Mouse (Mus musculus) hindbrain, embryonic 11.5 days (tissue): ENCODE measurements at regions not wholly inside any gene's neighbourhood (a gene's known extent, or its start where the extent isn't known, plus 50 kb on each side); places are given as distances from the start of the nearest gene placed in this dataset.

Experiments used
- ATAC-seq: fragments of 200-750 bp; cut with Nextera tagmentation; 2 replicates; pipeline ENCODE4 v1.8.0; 2017; ENCODE audit warnings: mild to moderate bottlenecking, moderate TSS enrichment, moderate library complexity; ENCODE audit not compliant: low FRiP score
- DNase-seq: peaks from one replicate; pipeline ENCODE4 v3.0.0-alpha.2; 2015; ENCODE audit warnings: low spot score
- H3K27ac ChIP-seq: fragments of 300-500 bp; sonication (generic); 2 replicates; pipeline ENCODE4 v1.5.1; 2014; ENCODE audit warnings: mild to moderate bottlenecking, low read depth, low read length
- H3K27me3 ChIP-seq: fragments of 300-500 bp; sonication (generic); 2 replicates; pipeline ENCODE4 v1.6.1; 2014; ENCODE audit warnings: mild to moderate bottlenecking, low read length, moderate library complexity, mixed read lengths; ENCODE audit not compliant: control insufficient read depth, insufficient read depth
- H3K36me3 ChIP-seq: fragments of 300-500 bp; sonication (generic); 2 replicates; pipeline ENCODE4 v1.6.1; 2014; ENCODE audit warnings: mild to moderate bottlenecking, low read length, moderate library complexity, mixed read lengths; ENCODE audit not compliant: control insufficient read depth, insufficient read depth
- H3K4me1 ChIP-seq: fragments of 300-500 bp; sonication (generic); replicated peaks from 2 replicates; pipeline ENCODE4 v1.6.1; 2014; ENCODE audit warnings: low read length, mixed read lengths; ENCODE audit not compliant: control insufficient read depth, insufficient read depth
- H3K4me2 ChIP-seq: fragments of 300-500 bp; sonication (generic); replicated peaks from 2 replicates; pipeline ENCODE4 v1.6.1; 2014; ENCODE audit warnings: mild to moderate bottlenecking, low read depth, low read length
- H3K4me3 ChIP-seq: fragments of 300-500 bp; sonication (generic); 2 replicates; pipeline ENCODE4 v1.5.1; 2014; ENCODE audit warnings: low read depth, low read length
- H3K9ac ChIP-seq: fragments of 300-500 bp; sonication (generic); 2 replicates; pipeline ENCODE4 v1.6.1; 2014; ENCODE audit warnings: low read depth, low read length
- H3K9me3 ChIP-seq: fragments of 300-500 bp; sonication (generic); 2 replicates; pipeline ENCODE4 v1.6.1; 2016; ENCODE audit warnings: low read length; ENCODE audit not compliant: control insufficient read depth
- WGBS: fragments of 180-500 bp; shearing (Covaris S2); extraction: QIAGEN DNeasy Blood & Tissue Kit; methylation state at CpG from one replicate; pipeline ENCODE4 v1.1.7; 2014; 5-methylcytosine and 5-hydroxymethylcytosine counted together

DNA sequence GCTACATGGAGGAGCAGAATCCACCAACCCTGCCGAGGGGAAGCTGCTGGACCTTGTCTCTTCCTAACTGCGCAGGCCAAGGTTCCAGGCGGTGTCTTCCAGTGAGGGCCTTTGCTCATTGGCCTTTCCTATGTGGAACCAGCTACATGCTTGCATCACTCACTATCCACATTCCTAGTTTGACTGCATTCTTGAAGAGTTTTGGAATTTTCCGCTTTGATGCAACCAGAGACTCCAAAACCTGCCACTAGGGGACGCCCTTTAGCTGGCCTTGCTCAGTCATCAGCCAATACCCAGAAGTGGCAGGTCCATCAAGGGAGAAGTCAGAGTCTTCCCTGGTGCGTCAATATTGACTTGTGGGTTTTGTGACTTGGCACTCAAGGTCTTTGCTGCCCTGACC lies 112.8 kb upstream of the Zfp706 start:
- Histone ChIP-seq H3K9me3 (no peaks in the 10 kb centered on the region), H3K9ac (no peak overlapping the region), H3K4me2 (no peak overlapping the region), H3K4me1 (no peaks in the 10 kb centered on the region), H3K36me3 (no peaks in the 10 kb centered on the region), H3K27me3 (no peaks in the 10 kb centered on the region), H3K4me3 (no peak overlapping the region), H3K27ac (no peak overlapping the region)
- ATAC-seq (peak; percentile 56), DNase-seq (peak; percentile 88)
- 16% methylated on average over 6 of the region's 6 CpGs for WGBS

DNA sequence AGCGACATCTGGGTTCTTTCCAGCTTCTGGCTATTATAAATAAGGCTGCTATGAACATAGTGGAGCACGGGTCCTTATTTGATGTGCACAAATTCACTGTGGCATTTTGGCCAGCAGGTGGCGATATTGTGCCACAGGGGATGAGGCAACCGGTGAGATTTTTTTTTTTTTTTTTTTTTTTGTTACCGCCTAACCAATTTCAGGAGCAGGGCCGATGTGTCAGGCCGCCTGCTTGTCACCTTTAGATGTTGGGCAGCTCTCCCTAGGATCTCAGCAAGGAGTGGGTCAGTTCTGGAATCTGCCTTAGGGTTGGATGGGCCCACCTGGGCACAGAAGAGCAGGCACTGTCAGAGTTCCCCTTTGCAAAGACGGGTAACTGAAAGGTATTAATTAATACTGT lies 106.5 kb upstream of the Zfp706 start:
- H3K27ac ChIP-seq: no peak overlapping the region
- ATAC-seq (no peak), DNase-seq (peak; percentile 89)
- WGBS: 19% methylated on average over 8 of the region's 8 CpGs
- no peaks in the 10 kb centered on the region for H3K27me3 ChIP-seq
- no peaks in the 10 kb centered on the region for H3K9me3 ChIP-seq
- no peaks in the 10 kb centered on the region for H3K36me3 ChIP-seq
- no peaks in the 10 kb centered on the region for H3K4me1 ChIP-seq
- no peak overlapping the region for H3K9ac ChIP-seq
- no peak overlapping the region for H3K4me3 ChIP-seq
- no peak overlapping the region for H3K4me2 ChIP-seq

DNA sequence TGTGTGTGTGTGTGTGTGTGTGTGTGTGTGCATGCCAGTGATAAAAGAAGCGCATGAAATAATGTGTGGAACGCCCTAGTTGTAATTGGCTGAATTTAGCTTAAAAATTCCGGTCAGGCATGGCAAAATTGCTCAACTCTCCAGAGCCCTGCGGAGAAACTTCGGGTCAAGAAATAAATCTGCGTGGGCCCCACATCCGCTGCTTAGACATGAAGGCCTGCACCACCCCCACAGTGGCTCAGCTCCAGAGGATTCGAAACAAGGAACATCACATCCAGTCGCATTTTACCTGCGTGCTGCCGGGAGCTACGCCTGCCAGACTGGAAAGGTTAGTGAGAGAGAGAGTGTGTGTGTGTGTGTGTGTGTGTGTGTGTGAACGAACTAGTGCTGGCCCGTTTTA lies 102.9 kb upstream of the Zfp706 start:
- Histone ChIP-seq H3K36me3 (no peaks in the 10 kb centered on the region), H3K9ac (no peak overlapping the region), H3K4me1 (no peaks in the 10 kb centered on the region), H3K27ac (no peak overlapping the region), H3K4me2 (no peak overlapping the region), H3K27me3 (no peaks in the 10 kb centered on the region), H3K9me3 (no peaks in the 10 kb centered on the region), H3K4me3 (no peak overlapping the region)
- no peak for DNase-seq
- no peak for ATAC-seq
- 95% methylated on average over 14 of the region's 14 CpGs for WGBS

DNA sequence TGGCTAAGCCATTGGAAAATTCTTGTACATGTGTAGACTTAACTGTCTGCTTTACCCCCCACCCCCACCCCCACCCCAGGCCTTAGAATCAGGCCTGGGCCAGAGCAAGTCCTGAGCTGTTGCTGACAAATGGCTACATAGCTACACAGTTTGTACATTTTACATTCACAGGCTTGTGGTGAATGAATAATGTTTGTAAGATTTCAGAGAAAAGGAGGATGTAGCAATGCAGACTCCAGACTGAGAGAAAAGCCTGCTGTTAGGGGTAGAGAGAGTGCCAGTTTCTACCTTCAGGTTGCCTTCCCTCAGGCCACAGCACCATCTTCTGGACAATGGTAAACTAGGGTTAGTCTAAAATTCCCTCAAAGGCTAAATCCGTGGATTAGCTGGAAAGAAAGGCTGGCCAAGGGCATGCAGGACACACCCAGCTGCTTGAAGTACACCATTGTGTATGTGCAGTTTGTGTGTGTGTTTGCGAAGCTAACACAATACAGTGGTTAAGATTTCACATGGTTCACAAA lies 94.5 kb upstream of the Zfp706 start:
- no peaks in the 10 kb centered on the region for H3K27me3 ChIP-seq
- H3K4me1 ChIP-seq: no peaks in the 10 kb centered on the region
- no peaks in the 10 kb centered on the region for H3K36me3 ChIP-seq
- no peaks in the 10 kb centered on the region for H3K9me3 ChIP-seq
- H3K27ac ChIP-seq: no peak overlapping the region
- ATAC-seq (no peak), DNase-seq (no peak)
- WGBS: 75% methylated on average over 2 of the region's 2 CpGs
- H3K4me2 ChIP-seq: no peak overlapping the region
- no peak overlapping the region for H3K9ac ChIP-seq
- no peak overlapping the region for H3K4me3 ChIP-seq

DNA sequence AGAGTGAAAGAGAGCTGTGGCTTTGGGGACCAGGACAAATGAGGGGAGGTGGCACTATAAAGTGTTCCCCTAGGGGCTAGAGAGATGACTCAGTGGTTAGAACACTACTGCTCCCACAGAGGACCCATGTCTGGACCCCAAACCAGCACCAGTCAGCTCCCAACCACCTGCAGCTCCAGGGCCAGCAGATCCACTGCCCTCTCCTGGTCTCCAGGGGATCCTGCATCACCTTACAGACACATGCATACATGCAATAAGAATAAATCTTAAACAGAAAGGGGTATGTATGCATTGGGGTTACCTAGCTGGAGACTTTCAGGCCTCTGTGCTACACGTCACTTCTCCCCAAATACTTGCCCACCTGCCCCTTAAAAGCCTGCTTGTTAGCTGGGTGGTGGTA lies 93.8 kb upstream of the Zfp706 start:
- no peaks in the 10 kb centered on the region for H3K9me3 ChIP-seq
- no peaks in the 10 kb centered on the region for H3K4me1 ChIP-seq
- no peak overlapping the region for H3K4me3 ChIP-seq
- no peak overlapping the region for H3K9ac ChIP-seq
- H3K27me3 ChIP-seq: no peaks in the 10 kb centered on the region
- no peak overlapping the region for H3K4me2 ChIP-seq
- ATAC-seq (no peak), DNase-seq (no peak)
- H3K36me3 ChIP-seq: no peaks in the 10 kb centered on the region
- WGBS: 93% methylated on average over 1 of the region's 1 CpGs
- no peak overlapping the region for H3K27ac ChIP-seq

DNA sequence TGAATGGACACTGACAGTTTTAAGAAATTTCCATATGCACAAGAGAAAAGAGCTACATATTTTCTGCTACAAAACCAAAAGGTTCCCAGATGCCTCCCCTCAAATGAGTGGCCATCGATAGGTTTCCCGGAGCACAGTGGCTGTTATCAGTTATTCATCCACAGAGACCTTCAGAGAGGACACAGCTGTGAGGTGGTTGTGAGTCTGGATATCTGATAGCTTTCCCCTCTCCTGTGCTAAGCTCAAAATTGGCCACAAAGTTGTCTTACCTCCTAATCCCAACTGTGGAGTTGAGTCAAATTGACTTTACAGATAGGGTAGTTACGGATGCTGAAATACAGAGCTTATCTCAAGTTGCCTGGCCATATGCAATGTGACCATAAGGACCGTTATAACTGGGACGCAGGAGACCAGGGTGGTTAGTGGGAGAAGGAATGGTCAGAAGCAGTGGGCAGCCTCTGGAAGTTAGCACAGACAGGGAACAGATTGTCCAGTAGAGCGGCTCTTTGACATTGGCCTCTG lies 93.3 kb upstream of the Zfp706 start:
- Histone ChIP-seq H3K27me3 (no peaks in the 10 kb centered on the region), H3K9me3 (no peaks in the 10 kb centered on the region), H3K4me2 (no peak overlapping the region), H3K4me3 (no peak overlapping the region), H3K4me1 (no peaks in the 10 kb centered on the region), H3K9ac (no peak overlapping the region), H3K27ac (no peak overlapping the region), H3K36me3 (no peaks in the 10 kb centered on the region)
- 96% methylated on average over 6 of the region's 6 CpGs for whole genome bisulfite sequencing
- ATAC-seq: no peak
- no peak for DNase-seq

DNA sequence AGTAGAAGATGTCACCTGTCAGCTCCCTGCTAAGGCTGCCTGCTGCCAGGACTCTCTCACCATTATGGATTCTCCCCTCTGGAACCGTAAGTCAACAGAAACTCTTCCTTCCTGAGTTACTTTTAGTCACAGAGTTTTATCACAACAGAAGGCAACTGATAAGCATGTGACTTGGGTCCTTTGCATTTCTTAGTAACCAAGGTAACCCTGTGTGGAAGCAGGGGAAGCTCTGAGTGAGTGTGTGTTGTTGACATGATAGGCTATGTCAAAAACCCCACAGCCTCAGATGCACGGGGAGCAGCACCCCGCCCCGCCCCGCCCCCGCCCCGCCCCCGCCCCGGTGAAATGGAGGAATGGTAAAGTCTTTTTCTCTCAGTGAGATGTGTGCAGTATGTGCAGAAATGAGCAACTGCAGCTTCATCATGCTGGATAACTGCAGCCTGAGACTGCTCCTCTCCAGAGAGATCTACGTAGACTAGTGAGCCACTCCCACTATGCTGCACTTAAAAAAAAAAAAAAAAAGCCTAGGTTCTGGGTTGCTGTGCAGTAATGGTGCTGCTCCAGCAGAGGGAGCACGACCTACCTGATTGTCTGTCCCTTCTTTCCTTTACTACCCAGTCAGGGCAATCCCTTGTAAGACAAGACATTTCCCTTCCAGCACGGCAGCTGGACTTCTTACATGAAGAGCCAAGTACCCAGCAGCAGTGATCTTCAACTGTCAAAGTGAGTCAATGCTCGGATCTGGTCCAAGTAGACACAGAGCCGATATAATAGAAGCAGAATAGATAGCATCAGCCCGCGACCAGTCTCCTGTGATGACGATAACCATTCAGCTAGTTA lies 92.6 kb upstream of the Zfp706 start:
- peak overlapping the region; percentile 11; the same call in 1 of the 2 replicates for H3K4me2 ChIP-seq
- no peak overlapping the region for H3K9ac ChIP-seq
- DNase-seq (peak; percentile 69), ATAC-seq (peak; percentile 68)
- no peaks in the 10 kb centered on the region for H3K36me3 ChIP-seq
- no peak overlapping the region for H3K4me3 ChIP-seq
- no peaks in the 10 kb centered on the region for H3K4me1 ChIP-seq
- no peaks in the 10 kb centered on the region for H3K9me3 ChIP-seq
- WGBS: 40% methylated on average over 17 of the region's 17 CpGs
- H3K27me3 ChIP-seq: no peaks in the 10 kb centered on the region
- no peak overlapping the region for H3K27ac ChIP-seq

DNA sequence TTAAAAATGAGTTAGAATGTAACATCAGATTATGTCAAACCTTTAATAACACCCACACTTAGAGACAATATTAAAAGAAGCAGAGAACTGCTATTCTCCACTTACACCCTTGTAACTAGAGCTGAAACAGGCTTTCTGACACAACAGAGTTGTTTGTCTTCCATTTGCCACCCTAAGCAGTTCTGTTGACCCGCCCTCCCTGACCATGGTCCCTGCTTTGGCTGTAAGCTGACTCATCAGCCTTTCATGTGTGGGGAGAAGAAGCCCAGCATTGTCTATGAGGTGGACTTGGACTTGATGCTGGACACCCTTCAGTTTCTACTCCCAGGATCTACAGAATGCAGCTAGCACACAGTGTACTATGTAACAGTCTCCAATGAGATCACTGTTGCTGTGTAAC lies 91.6 kb upstream of the Zfp706 start:
- Histone ChIP-seq H3K4me1 (no peaks in the 10 kb centered on the region), H3K4me3 (no peak overlapping the region), H3K27me3 (no peaks in the 10 kb centered on the region), H3K36me3 (no peaks in the 10 kb centered on the region), H3K27ac (no peak overlapping the region), H3K9me3 (no peaks in the 10 kb centered on the region), H3K4me2 (no peak overlapping the region), H3K9ac (no peak overlapping the region)
- ATAC-seq (no peak), DNase-seq (no peak)
- 93% methylated on average over 1 of the region's 1 CpGs for WGBS

DNA sequence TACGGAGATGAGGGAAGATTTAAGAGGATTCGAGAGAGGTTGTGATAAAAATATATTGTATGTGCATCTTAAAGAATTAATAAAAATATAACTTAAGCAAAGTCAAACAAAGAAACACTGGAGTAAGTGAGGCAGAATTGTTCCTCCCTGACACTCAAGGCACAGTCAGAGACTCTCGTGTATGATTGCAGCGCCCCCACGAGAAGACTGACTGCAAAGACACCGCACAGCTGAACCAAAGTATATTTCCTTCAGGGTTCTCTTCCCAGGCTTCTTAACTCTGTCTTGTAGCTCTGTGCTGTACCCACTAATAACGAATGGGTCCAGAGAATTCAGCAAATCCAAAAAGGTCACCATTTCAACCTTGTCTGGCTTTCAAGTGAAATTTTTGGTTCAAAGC lies 89.9 kb upstream of the Zfp706 start:
- Histone ChIP-seq H3K36me3 (no peaks in the 10 kb centered on the region), H3K9me3 (no peaks in the 10 kb centered on the region), H3K27me3 (no peaks in the 10 kb centered on the region), H3K4me1 (no peaks in the 10 kb centered on the region), H3K4me3 (no peak overlapping the region), H3K4me2 (no peak overlapping the region), H3K9ac (no peak overlapping the region), H3K27ac (no peak overlapping the region)
- ATAC-seq: no peak
- no peak for DNase-seq
- WGBS: 95% methylated on average over 7 of the region's 7 CpGs
